Mouse (Mus musculus) kidney, adult 2 months (tissue): Measurements from ENCODE around the gene Marveld1. TPM values are rescaled to one million over a fixed set of nuclear protein-coding genes. Genes with fewer than 3 reads are reported as not detected.

Source experiments
- DNase-seq: peaks from one replicate; pipeline ENCODE4 v3.0.0; 2021
- H3K27ac ChIP-seq: fragments of 200-500 bp; 2 replicates; pipeline ENCODE4 v1.5.1; 2012; ENCODE audit warnings: low read depth, low read length, control low read depth, inconsistent platforms; ENCODE audit not compliant: insufficient read depth
- H3K27me3 ChIP-seq: fragments of 200-500 bp; replicated peaks from 2 replicates; pipeline ENCODE4 v1.6.1; 2012; ENCODE audit warnings: mild to moderate bottlenecking, moderate library complexity, low read length, inconsistent platforms; ENCODE audit not compliant: control insufficient read depth, insufficient read depth
- H3K36me3 ChIP-seq: fragments of 200-500 bp; 2 replicates; pipeline ENCODE4 v1.6.1; 2012; ENCODE audit warnings: mild to moderate bottlenecking, moderate library complexity, low read length, inconsistent platforms; ENCODE audit not compliant: control insufficient read depth, insufficient read depth
- H3K4me1 ChIP-seq: fragments of 200-500 bp; 2 replicates; pipeline ENCODE4 v1.6.1; 2011; ENCODE audit warnings: low read length; ENCODE audit not compliant: control insufficient read depth, insufficient read depth
- H3K4me3 ChIP-seq: fragments of 200-500 bp; 2 replicates; pipeline ENCODE4 v1.5.1; 2011; ENCODE audit warnings: mild to moderate bottlenecking, low read depth, low read length, control low read depth; ENCODE audit not compliant: insufficient read depth
- CTCF ChIP-seq: fragments of 200-500 bp; conservative IDR thresholded peaks from 2 replicates; pipeline ENCODE4 v1.5.1; 2011; ENCODE audit warnings: low read depth, mild to moderate bottlenecking, control low read depth, low read length, moderate library complexity, mixed read lengths; ENCODE audit not compliant: insufficient read depth, insufficient read length
- POLR2A ChIP-seq: fragments of 200-500 bp; IDR thresholded peaks from one replicate; pipeline ENCODE4 v1.6.1; 2011; ENCODE audit warnings: low read depth, low read length, control low read depth
- WGBS: fragments of 180-500 bp; shearing (Covaris S2); methylation state at CpG from one replicate; pipeline ENCODE4 v1.1.7; 2018; 5-methylcytosine and 5-hydroxymethylcytosine counted together
- polyA plus RNA-seq: library from polyadenylated mRNA; depleted of rRNA; stranded (reverse); fragments of >200 nt; gene quantifications from 2 replicates; pipeline ENCODE4 v1.2.3, GENCODE M21; 2012

The Marveld1 gene
- polyA plus RNA-seq, 1 experiment: 44.6 TPM

DNA sequence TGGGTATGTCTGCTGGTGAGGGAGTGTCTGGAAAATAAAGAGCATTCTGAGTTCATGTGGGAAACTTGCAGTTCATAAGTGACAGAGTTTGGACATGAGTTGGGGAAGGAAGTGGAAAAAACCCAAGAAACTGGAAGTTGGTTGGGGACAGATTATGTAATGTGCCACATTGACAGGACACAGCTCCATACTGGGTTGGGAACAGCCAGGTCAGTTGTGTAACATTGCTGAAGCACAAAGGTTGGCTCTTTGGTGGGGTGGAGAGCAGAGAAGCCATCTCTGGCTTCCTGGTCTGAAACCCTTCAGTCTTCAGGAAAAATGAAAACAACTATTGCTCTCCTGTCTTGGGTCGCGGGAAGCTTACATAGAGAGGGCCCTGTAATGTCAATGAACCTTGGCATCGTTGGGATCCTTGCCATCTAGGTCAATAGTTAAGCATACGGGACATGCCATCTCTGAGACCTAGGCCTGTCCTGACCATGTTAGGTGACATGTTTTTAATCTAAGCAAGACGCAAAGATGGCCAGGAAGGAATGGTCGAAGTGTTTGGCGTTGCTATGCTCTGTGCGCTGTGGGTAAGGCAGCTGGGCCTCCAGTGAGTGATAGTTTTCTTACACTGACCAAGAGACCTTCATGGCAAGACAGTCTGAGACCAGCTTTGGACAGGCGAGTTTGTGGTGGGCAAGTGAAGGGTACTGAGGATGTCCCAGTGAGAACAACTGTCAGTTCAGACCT lies 757 bp upstream of the Marveld1 start:
- WGBS: 80% methylated on average over 9 of the region's 9 CpGs
- Histone ChIP-seq H3K4me3 (peak overlapping the region; percentile 76; the same call in 1 of the 2 replicates), H3K36me3 (no peaks in the 10 kb centered on the region), H3K27ac (peak overlapping the region; percentile 69), H3K27me3 (no peaks in the 10 kb centered on the region), H3K4me1 (peaks cover 10% of the 10 kb centered on the region)
- TF ChIP-seq POLR2A (no peak), CTCF (no peak)
- peak; percentile 62 for DNase-seq

DNA sequence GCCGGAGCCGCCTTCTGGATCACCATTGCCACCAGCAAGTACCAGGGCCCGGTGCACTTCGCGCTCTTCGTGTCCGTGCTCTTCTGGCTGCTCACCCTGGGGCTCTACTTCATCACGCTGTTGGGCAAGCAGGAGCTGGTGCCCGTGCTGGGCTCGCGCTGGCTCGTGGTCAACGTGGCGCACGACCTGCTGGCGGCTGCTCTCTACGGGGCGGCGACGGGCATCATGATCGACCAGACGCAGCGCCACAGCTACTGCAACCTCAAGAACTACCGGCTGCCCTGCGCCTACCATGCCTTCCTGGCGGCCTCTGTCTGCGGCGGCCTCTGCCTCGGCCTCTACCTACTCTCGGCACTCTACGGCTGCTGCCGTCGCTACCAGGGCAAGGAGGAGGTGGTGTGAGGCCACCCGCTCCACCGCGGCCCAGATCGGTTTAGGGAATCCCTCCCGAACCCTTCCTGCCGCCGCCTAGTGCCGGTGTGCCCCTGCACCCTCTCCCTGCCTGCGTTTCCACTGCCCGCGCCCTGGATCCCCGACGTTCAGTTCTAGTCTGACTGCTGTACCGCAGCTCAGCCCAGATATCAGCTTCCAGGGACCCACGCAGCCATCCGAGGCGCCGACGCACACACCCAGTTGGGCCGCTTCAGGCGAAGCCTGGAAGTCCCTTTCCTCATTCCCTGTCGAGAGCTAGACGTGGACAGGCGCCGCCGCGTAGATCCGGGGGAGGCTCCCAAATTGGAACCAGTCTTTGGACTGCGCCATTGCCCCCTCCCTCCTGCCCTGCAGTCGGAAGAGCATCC lies 769 bp downstream of the Marveld1 start:
- H3K4me3 ChIP-seq: peak overlapping the region; percentile 76
- peak overlapping the region; percentile 75 for H3K27ac ChIP-seq
- DNase-seq: peak; percentile 73
- H3K4me1 ChIP-seq: peaks cover 10% of the 10 kb centered on the region
- TF ChIP-seq CTCF (no peak), POLR2A (peak; percentile 13)
- H3K36me3 ChIP-seq: no peaks in the 10 kb centered on the region
- 2% methylated on average over 63 of the region's 63 CpGs for WGBS
- no peaks in the 10 kb centered on the region for H3K27me3 ChIP-seq

DNA sequence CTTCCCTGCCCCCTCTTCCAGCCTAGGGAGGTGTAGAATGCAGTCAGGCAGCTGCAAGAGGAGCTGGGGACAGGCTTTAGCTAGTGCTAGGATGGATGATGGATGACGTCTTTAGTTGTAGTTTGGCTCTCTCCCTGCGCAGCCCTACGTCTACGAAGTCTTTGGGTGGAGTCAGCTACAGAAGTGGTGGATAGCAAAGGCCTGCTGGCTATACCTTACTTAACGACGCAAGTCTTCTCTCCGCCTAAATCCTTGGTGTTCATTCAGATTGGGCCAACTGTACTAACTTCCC lies 1.3 kb downstream of the Marveld1 start:
- H3K27ac ChIP-seq: peak overlapping the region; percentile 28; the same call in 1 of the 2 replicates
- H3K27me3 ChIP-seq: no peaks in the 10 kb centered on the region
- no peak for DNase-seq
- WGBS: 41% methylated on average over 7 of the region's 7 CpGs
- TF ChIP-seq CTCF (no peak), POLR2A (peak; percentile 3)
- peak overlapping the region; percentile 76 for H3K4me3 ChIP-seq
- H3K4me1 ChIP-seq: peaks cover 10% of the 10 kb centered on the region
- H3K36me3 ChIP-seq: no peaks in the 10 kb centered on the region

DNA sequence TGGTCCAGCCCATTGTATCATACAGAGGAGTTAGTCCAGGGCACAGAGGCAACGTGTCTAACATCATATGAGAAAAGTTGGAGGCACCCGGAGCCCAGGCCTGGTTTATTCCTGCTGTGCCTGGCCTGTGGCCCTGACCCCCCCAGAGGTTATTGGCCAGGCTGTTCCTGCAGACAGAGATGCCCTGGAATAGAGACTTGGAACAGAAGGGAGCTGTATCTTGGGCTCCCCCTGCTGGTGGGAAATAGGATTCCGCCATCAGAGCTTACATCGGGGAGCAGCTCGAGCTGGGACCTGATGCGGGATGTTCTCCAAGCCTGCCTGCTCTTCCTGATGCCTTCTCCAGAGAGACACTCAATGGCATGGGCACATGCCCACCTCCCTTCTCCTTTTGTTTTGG lies 4.8 kb downstream of the Marveld1 start:
- Histone ChIP-seq H3K36me3 (no peaks in the 10 kb centered on the region), H3K27ac (no peak overlapping the region), H3K4me1 (peaks cover 3% of the 10 kb centered on the region; the same call in 1 of the 2 replicates), H3K27me3 (no peaks in the 10 kb centered on the region), H3K4me3 (no peak overlapping the region)
- 3% methylated on average over 6 of the region's 6 CpGs for WGBS
- DNase-seq: peak; percentile 91
- TF ChIP-seq CTCF (peak; percentile 90), POLR2A (no peak)

DNA sequence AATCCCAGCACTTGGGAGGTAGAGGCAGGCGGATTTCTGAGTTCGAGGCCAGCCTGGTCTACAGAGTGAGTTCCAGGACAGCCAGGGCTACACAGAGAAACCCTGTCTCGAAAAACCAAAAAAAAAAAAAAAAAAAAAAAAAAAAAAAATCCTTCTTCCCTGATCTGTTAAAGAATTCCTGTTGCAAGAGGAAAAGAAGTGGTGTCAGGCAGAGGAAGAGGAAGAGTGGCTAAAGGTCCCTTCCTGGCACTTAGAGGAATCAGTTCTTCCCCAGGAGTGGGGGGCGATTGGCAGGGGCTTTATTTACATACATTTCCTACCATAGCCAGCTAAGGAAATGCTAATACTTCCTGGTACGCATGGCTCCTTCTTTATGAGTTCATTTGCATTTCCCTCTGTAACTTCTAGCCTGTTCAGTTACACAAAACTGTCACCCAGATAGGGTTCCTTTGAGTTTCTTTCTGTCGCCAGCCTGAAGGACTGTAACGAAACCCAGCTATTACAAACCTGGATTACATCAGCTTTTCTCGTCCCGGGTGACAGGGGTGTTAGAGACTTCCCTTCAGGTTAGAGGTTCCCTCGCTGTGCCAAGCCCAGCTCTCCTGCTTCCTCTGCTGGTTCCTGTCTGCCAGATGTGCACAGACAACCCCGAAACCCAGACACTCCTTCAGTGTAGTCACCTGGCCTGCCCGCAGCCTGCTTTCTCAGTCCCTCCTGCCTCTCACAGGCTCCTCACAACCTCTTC lies 10.5 kb downstream of the Marveld1 start:
- Histone ChIP-seq H3K4me1 (no peaks in the 10 kb centered on the region), H3K27ac (no peak overlapping the region), H3K27me3 (no peaks in the 10 kb centered on the region), H3K4me3 (no peak overlapping the region), H3K36me3 (no peaks in the 10 kb centered on the region)
- WGBS: 58% methylated on average over 12 of the region's 12 CpGs
- DNase-seq: no peak
- TF ChIP-seq CTCF (no peak), POLR2A (no peak)

DNA sequence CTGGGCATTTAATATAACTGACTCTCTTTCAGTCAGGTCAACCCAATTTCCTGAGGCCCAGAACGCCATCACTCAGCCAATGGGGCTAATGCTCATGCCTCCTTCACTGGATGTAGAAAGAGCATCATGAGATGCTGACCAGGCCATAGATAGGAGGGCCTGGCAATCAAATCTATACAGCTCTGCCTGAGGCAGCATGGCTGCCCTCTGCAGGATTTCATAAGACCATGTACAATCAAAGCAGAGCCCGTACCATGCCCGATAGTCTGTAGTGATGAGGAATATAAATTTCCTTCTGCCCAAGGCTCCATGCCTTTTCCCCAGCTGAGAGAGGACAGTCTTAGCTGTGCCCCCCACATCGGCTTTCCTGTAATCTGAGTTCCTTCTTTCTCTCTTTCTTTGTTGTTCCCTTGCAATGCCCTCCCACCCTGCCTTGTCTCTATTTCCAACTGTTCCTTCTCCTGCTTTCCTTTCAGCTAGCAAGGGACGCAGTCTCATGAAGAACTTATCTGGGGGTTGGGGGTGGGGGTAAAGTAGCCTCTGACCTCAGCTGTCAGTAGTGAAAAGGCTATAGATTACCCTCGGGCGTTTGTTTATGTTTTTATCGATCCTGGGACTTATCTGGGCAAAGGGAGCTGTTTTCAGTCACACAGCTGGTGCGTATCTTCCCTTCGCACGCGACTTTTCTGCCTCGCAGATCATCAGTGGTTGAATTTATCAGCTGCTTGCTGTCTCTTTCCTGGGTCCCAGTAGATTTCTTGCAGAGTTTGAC lies 11.2 kb downstream of the Marveld1 start:
- Histone ChIP-seq H3K27me3 (no peaks in the 10 kb centered on the region), H3K4me3 (no peak overlapping the region), H3K4me1 (no peaks in the 10 kb centered on the region), H3K27ac (no peak overlapping the region), H3K36me3 (no peaks in the 10 kb centered on the region)
- 59% methylated on average over 13 of the region's 13 CpGs for WGBS
- DNase-seq: no peak
- TF ChIP-seq POLR2A (no peak), CTCF (no peak)
